Mouse (Mus musculus) thymus, adult 2 months (tissue): Measurements from ENCODE around the gene Eif3g. TPM values are rescaled to one million over a fixed set of nuclear protein-coding genes. Genes with fewer than 3 reads are reported as not detected.

Experiments used
- DNase-seq: peaks from one replicate; pipeline ENCODE4 v3.0.0; 2021
- H3K27ac ChIP-seq: fragments of 200-500 bp; 2 replicates; pipeline ENCODE4 v1.5.1; 2012; ENCODE audit warnings: low read length, control low read depth; ENCODE audit not compliant: control insufficient read depth, insufficient read depth
- H3K27me3 ChIP-seq: fragments of 200-500 bp; 2 replicates; pipeline ENCODE4 v1.6.1; 2012; ENCODE audit warnings: mild to moderate bottlenecking, low read length, moderate library complexity, mixed read lengths; ENCODE audit not compliant: control insufficient read depth, insufficient read depth
- H3K36me3 ChIP-seq: fragments of 200-500 bp; 2 replicates; pipeline ENCODE4 v1.6.1; 2012; ENCODE audit warnings: mild to moderate bottlenecking, low read length, moderate library complexity; ENCODE audit not compliant: control insufficient read depth, insufficient read depth
- H3K4me1 ChIP-seq: fragments of 200-500 bp; replicated peaks from 2 replicates; pipeline ENCODE4 v1.6.1; 2012; ENCODE audit warnings: low read length; ENCODE audit not compliant: control insufficient read depth, insufficient read depth
- H3K4me3 ChIP-seq: fragments of 200-500 bp; 2 replicates; pipeline ENCODE4 v1.5.1; 2012; ENCODE audit warnings: mild to moderate bottlenecking, low read length, control low read depth, moderate library complexity; ENCODE audit not compliant: control insufficient read depth, insufficient read depth
- CTCF ChIP-seq: fragments of 200-500 bp; IDR thresholded peaks from 2 replicates; pipeline ENCODE4 v1.5.1; 2012; ENCODE audit warnings: mild to moderate bottlenecking, control low read depth, low read length, moderate library complexity, borderline replicate concordance; ENCODE audit not compliant: control insufficient read depth, poor library complexity, insufficient read depth; ENCODE audit errors: extremely low read depth
- POLR2A ChIP-seq: fragments of 200-500 bp; IDR thresholded peaks from 2 replicates; pipeline ENCODE4 v1.6.1; 2012; ENCODE audit warnings: mild to moderate bottlenecking, low read length, control low read depth, moderate library complexity; ENCODE audit not compliant: control insufficient read depth, poor library complexity, insufficient read depth; ENCODE audit errors: extremely low read depth
- WGBS: fragments of 180-500 bp; shearing (Covaris S2); methylation state at CpG from one replicate; pipeline ENCODE4 v1.1.7; 2018; 5-methylcytosine and 5-hydroxymethylcytosine counted together
- polyA plus RNA-seq: library from polyadenylated mRNA; depleted of rRNA; stranded (reverse); fragments of >200 nt; gene quantifications from 2 replicates; pipeline ENCODE4 v1.2.3, GENCODE M21; 2012

Eif3g gene
- polyA plus RNA-seq, 1 experiment, result 140 TPM

GRCm38 (mm10) chr9:20916160-20916559 lies 17.7 kb upstream of the Eif3g start:
- Histone ChIP-seq H3K27ac (no peak overlapping the region), H3K36me3 (peaks cover 96% of the 10 kb centered on the region), H3K4me3 (no peak overlapping the region), H3K4me1 (no peaks in the 10 kb centered on the region), H3K27me3 (no peaks in the 10 kb centered on the region)
- DNase-seq, result peak; percentile 68
- TF ChIP-seq CTCF (peak; percentile 24; the same call in 1 of the 2 replicates), POLR2A (no peak)
- WGBS, result 77% methylated on average over 4 of the region's 4 CpGs

- DNase-seq, result no peak
Measured at GRCm38 (mm10) chr9:20909948-20910347, 11.5 kb upstream of the Eif3g start.

GRCm38 (mm10) chr9:20902174-20902491 lies 3.7 kb upstream of the Eif3g start:
- H3K27ac ChIP-seq, result no peak overlapping the region; the same call in 1 of the 2 replicates
- H3K27me3 ChIP-seq, result no peaks in the 10 kb centered on the region
- DNase-seq, result no peak
- no peak overlapping the region for H3K4me3 ChIP-seq
- WGBS, result 63% methylated on average over 6 of the region's 6 CpGs
- TF ChIP-seq POLR2A (no peak), CTCF (no peak)
- H3K4me1 ChIP-seq, result peaks cover 11% of the 10 kb centered on the region
- peaks cover 12% of the 10 kb centered on the region for H3K36me3 ChIP-seq

More at GRCm38 (mm10) chr9:20909948-20910347, 11.5 kb upstream of the Eif3g start:
- no peaks in the 10 kb centered on the region for H3K27me3 ChIP-seq
- peaks cover 88% of the 10 kb centered on the region for H3K36me3 ChIP-seq
- no peaks in the 10 kb centered on the region for H3K4me1 ChIP-seq
- 97% methylated on average over 9 of the region's 9 CpGs for WGBS
- TF ChIP-seq POLR2A (no peak), CTCF (no peak)
- no peak overlapping the region for H3K27ac ChIP-seq
- H3K4me3 ChIP-seq, result no peak overlapping the region

DNA sequence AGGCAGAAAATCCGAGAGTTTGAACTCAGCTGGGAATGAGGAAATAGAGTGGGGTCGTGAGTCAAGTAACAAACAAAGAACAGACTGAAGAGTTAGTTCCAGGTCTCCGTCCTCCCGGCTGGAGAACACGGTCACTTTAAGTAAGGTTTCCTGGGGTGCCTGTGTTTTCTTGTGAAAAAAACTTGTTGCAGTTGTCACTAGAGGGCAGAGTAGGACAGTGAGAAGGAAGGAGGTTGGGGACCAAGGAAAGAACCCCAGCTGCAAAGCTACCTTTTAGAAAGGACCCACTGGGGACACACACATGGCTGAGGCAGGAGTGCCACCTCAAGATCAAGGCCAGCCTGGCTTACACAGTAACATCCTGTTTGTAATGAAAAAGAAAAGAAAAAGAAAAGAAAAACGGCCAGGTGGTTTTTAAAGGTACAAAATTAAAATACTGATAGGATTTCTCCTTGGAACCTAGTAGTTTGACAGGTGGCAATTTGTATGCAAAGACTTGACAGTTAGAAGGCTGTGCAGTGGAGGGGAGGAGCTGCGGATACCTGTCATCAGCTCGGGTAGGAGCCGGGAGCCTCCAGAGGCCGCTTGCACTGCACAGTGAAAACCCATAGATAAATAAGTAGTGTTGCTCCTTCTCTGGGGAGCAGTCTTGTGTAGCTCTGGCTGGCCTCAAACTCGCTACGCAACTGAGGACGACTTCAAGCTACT lies 3.2 kb upstream of the Eif3g start:
- Histone ChIP-seq H3K27me3 (no peaks in the 10 kb centered on the region), H3K4me1 (peaks cover 12% of the 10 kb centered on the region), H3K27ac (peak overlapping the region; percentile 14; the same call in 1 of the 2 replicates), H3K36me3 (peaks cover 7% of the 10 kb centered on the region), H3K4me3 (no peak overlapping the region)
- no peak for TF ChIP-seq POLR2A
- TF ChIP-seq CTCF, result no peak
- DNase-seq, result peak; percentile 57
- WGBS, result 13% methylated on average over 13 of the region's 13 CpGs

DNA sequence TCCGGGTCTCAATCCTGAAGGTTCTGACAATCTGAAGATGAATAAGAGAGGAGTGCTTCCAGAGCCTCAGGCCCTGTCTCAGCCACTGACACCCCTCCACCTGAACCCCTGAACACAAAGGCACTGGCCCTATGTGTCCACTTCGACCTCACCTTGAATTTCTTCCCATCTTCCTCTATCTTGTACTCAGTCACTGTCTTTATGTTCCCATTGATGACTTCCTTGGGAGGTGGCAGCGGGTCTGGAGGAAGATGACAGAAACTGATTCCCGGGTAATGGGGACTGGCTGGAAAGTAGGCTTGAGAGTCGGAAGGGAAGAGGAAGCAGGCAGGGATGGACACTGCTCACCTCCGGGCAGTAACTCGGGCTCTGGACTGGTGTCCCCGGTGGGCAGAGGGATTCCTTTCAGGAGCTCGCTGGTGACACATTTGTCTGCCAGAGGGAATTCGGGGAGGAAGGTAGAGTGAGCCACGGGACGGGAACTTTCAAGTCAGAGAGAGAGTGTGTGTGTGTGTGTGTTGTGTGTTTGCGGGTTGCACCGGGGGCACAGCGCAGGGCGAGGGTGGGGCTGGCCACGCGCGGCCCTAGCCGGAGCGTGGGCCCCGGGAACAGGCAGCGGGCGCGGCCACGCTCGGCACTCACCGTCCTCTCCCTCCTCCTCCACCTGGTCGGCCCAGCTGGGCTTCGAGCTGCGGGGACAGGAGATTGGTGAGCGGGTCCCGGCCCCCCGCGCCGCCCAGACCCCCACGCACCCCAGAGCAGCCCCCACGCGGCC lies 500 bp downstream of the Eif3g start:
- H3K4me3 ChIP-seq, result peak overlapping the region; percentile 85
- WGBS, result 3% methylated on average over 39 of the region's 39 CpGs
- H3K36me3 ChIP-seq, result peaks cover 26% of the 10 kb centered on the region
- DNase-seq, result no peak
- no peak overlapping the region for H3K27ac ChIP-seq
- TF ChIP-seq POLR2A (no peak), CTCF (no peak)
- peaks cover 12% of the 10 kb centered on the region for H3K4me1 ChIP-seq
- H3K27me3 ChIP-seq, result no peaks in the 10 kb centered on the region

DNA sequence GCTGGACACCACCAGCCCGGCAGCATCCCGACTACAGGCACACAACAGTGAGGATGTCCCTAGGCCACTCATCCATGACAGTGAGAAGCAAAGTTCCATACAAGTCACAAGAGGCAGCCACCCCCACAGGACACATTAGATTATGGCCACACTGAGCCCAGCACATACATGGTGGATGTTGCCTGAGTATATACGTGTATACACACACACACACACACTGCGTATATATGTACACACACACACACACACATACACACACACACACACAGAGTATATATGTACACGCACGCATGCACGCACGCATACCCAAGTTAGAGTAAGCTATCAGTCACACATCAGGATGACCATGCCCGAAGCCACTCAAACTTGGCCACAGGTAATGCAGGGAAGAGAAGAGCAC lies 3.0 kb downstream of the Eif3g start:
- Histone ChIP-seq H3K36me3 (peaks cover 45% of the 10 kb centered on the region), H3K27ac (no peak overlapping the region), H3K4me1 (peaks cover 9% of the 10 kb centered on the region), H3K27me3 (no peaks in the 10 kb centered on the region), H3K4me3 (no peak overlapping the region)
- TF ChIP-seq POLR2A (no peak), CTCF (no peak)
- DNase-seq, result no peak
- 98% methylated on average over 9 of the region's 9 CpGs for WGBS
